Mouse (Mus musculus) liver, embryonic 14.5 days (tissue): ENCODE results near the gene Exosc5. TPM values are rescaled to one million over a fixed set of nuclear protein-coding genes. Genes with fewer than 3 reads are reported as not detected.
A peak's percentile ranks its signal among the peaks of the same experiment; 100 is the strongest.

Experiments
- ATAC-seq: fragments of 200-750 bp; cut with Nextera tagmentation; 2 replicates; pipeline ENCODE4 v1.8.0; 2017; ENCODE audit warnings: moderate number of reproducible peaks, mild to moderate bottlenecking, moderate library complexity; ENCODE audit not compliant: insufficient read depth
- DNase-seq, 3 experiments: peaks; one replicate each; pipeline ENCODE4 v3.0.0-alpha.2; 2012 to 2013; ENCODE audit warnings: low read depth in 3 of 3, low spot score in 3 of 3
- H3K27ac ChIP-seq: fragments of 300-500 bp; sonication (generic); 2 replicates; pipeline ENCODE4 v1.5.1; 2014; ENCODE audit warnings: moderate library complexity, mild to moderate bottlenecking, control low read depth, inconsistent platforms
- H3K27me3 ChIP-seq: fragments of 300-500 bp; sonication (generic); 2 replicates; pipeline ENCODE4 v1.6.1; 2014; ENCODE audit warnings: mild to moderate bottlenecking, low read length, moderate library complexity; ENCODE audit not compliant: control insufficient read depth, insufficient read depth
- H3K36me3 ChIP-seq: fragments of 300-500 bp; sonication (generic); replicated peaks from 2 replicates; pipeline ENCODE4 v1.6.1; 2014; ENCODE audit warnings: low read depth; ENCODE audit not compliant: control insufficient read depth, insufficient read depth
- H3K4me1 ChIP-seq, 2 experiments: fragments of 200-500 bp in 1 of 2; fragments of 300-500 bp in 1 of 2; sonication (generic) in 1 of 2; replicated peaks; 2 replicates each; pipeline ENCODE4 v1.6.1; 2012 to 2014; ENCODE audit warnings: antibody characterized with exemption in 1 of 2, inconsistent platforms in 1 of 2, low read length in 1 of 2; ENCODE audit not compliant: control insufficient read depth in 2 of 2, insufficient read depth in 2 of 2
- H3K4me2 ChIP-seq: fragments of 300-500 bp; sonication (generic); 2 replicates; pipeline ENCODE4 v1.6.1; 2014; ENCODE audit warnings: low read depth, mild to moderate bottlenecking, control low read depth, moderate library complexity
- H3K4me3 ChIP-seq, 2 experiments: fragments of 200-500 bp in 1 of 2; fragments of 300-500 bp in 1 of 2; sonication (generic) in 1 of 2; 2 replicates each; pipeline ENCODE4 v1.5.1; 2012 to 2014; ENCODE audit warnings: low read depth in 2 of 2, low read length in 2 of 2, mild to moderate bottlenecking in 2 of 2, control low read depth in 1 of 2, inconsistent platforms in 1 of 2, moderate library complexity in 1 of 2; ENCODE audit not compliant: insufficient read depth in 1 of 2
- H3K9ac ChIP-seq: fragments of 300-500 bp; sonication (generic); replicated peaks from 2 replicates; pipeline ENCODE4 v1.6.1; 2014; ENCODE audit warnings: mild to moderate bottlenecking, control low read depth, moderate library complexity
- H3K9me3 ChIP-seq: fragments of 300-500 bp; sonication (generic); 2 replicates; pipeline ENCODE4 v1.6.1; 2016; ENCODE audit warnings: low read length, mixed read lengths; ENCODE audit not compliant: control insufficient read depth
- CTCF ChIP-seq: IDR thresholded peaks from 2 replicates; pipeline ENCODE4 v1.5.1; 2016; ENCODE audit warnings: antibody characterized with exemption, low read depth, control low read depth
- EP300 ChIP-seq: IDR thresholded peaks from 2 replicates; pipeline ENCODE4 v1.6.1; 2016; ENCODE audit warnings: antibody characterized with exemption, low read depth
- WGBS: fragments of 180-500 bp; shearing (Covaris S2); extraction: QIAGEN DNeasy Blood & Tissue Kit; methylation state at CpG from one replicate; pipeline ENCODE4 v1.1.7; 2014; ENCODE audit not compliant: insufficient replicate concordance; 5-methylcytosine and 5-hydroxymethylcytosine counted together
- polyA plus RNA-seq, 2 experiments: library from polyadenylated mRNA; depleted of rRNA in 1 of 2; stranded (reverse) in 1 of 2; unstranded in 1 of 2; fragments of >200 nt; fragmentation: Nextera tagmentation in 1 of 2; extraction: Ambion mirVana in 1 of 2; gene quantifications; 2 replicates each; pipeline versions ENCODE4 v1.2.1 to v1.2.3; 2012 to 2014

Exosc5 gene
- polyA plus RNA-seq, 2 experiments: 33.7 to 48.1 TPM

- no peak for TF ChIP-seq EP300
- TF ChIP-seq CTCF: no peak
- no peak for DNase-seq
- H3K9ac ChIP-seq: no peak overlapping the region
- no peaks in the 10 kb centered on the region for H3K27me3 ChIP-seq
- 28% methylated on average over 12 of the region's 12 CpGs for WGBS
- H3K36me3 ChIP-seq: no peaks in the 10 kb centered on the region
- no peak overlapping the region for H3K4me2 ChIP-seq
- H3K9me3 ChIP-seq: no peaks in the 10 kb centered on the region
- no peak for ATAC-seq
- no peak overlapping the region for H3K4me3 ChIP-seq
- H3K4me1 ChIP-seq: peaks cover 0 to 12% of the 10 kb centered on the region in 2 experiments
- no peak overlapping the region for H3K27ac ChIP-seq
Measured at GRCm38 (mm10) chr7:25652244-25652759, 6.7 kb upstream of the Exosc5 start.

- no peaks in the 10 kb centered on the region for H3K9me3 ChIP-seq
- no peaks in the 10 kb centered on the region for H3K36me3 ChIP-seq
- 58% methylated on average over 11 of the region's 11 CpGs for WGBS
- H3K27ac ChIP-seq: no peak overlapping the region
- no peak overlapping the region for H3K4me2 ChIP-seq
- H3K9ac ChIP-seq: no peak overlapping the region
- peaks cover 7 to 19% of the 10 kb centered on the region in 2 experiments for H3K4me1 ChIP-seq
- DNase-seq (no peak), ATAC-seq (no peak)
- no peak overlapping the region for H3K4me3 ChIP-seq
- no peak for TF ChIP-seq EP300
- no peak for TF ChIP-seq CTCF
- H3K27me3 ChIP-seq: no peaks in the 10 kb centered on the region
Measured at GRCm38 (mm10) chr7:25655601-25656428, 3.1 kb upstream of the Exosc5 start.

GRCm38 (mm10) chr7:25657785-25658184 lies 1.2 kb upstream of the Exosc5 start:
- Histone ChIP-seq H3K36me3 (no peaks in the 10 kb centered on the region), H3K27ac (no peak overlapping the region), H3K9me3 (no peaks in the 10 kb centered on the region), H3K27me3 (no peaks in the 10 kb centered on the region), H3K9ac (peak overlapping the region; percentile 62), H3K4me3 (peak overlapping the region; percentile 78), H3K4me1 (peaks cover 7 to 17% of the 10 kb centered on the region in 2 experiments), H3K4me2 (peak overlapping the region; percentile 93)
- WGBS: 30% methylated on average over 10 of the region's 10 CpGs
- TF ChIP-seq CTCF: no peak
- no peak for TF ChIP-seq EP300
- DNase-seq (no peak), ATAC-seq (no peak)

GRCm38 (mm10) chr7:25666381-25666780 lies 7.4 kb downstream of the Exosc5 start:
- H3K27me3 ChIP-seq: no peaks in the 10 kb centered on the region
- H3K9ac ChIP-seq: no peak overlapping the region
- TF ChIP-seq CTCF: no peak
- TF ChIP-seq EP300: no peak
- peaks cover 6% of the 10 kb centered on the region for H3K36me3 ChIP-seq
- H3K9me3 ChIP-seq: no peaks in the 10 kb centered on the region
- no peak for DNase-seq
- ATAC-seq: no peak
- no peak overlapping the region for H3K4me2 ChIP-seq
- 88% methylated on average over 8 of the region's 8 CpGs for WGBS
- H3K4me1 ChIP-seq: no peaks in the 10 kb centered on the region
- no peak overlapping the region for H3K27ac ChIP-seq
- no peak overlapping the region for H3K4me3 ChIP-seq

- Histone ChIP-seq H3K4me3 (no peak overlapping the region), H3K27ac (no peak overlapping the region), H3K9ac (no peak overlapping the region), H3K4me1 (no peaks in the 10 kb centered on the region), H3K27me3 (peaks cover 6% of the 10 kb centered on the region), H3K4me2 (no peak overlapping the region), H3K36me3 (peaks cover 6% of the 10 kb centered on the region), H3K9me3 (no peaks in the 10 kb centered on the region)
- WGBS: 64% methylated on average over 10 of the region's 10 CpGs
- no peak for DNase-seq
- ATAC-seq: no peak
- no peak for TF ChIP-seq CTCF
- TF ChIP-seq EP300: no peak
Measured at GRCm38 (mm10) chr7:25669158-25669557, 10.2 kb downstream of the Exosc5 start.
